Mouse (Mus musculus) ovary, adult 18-20 months (tissue): ENCODE measurements around the gene RPS10-NUDT3.

Experiments used
- DNase-seq: peaks from one replicate; pipeline ENCODE4 v3.0.0; 2022; ENCODE audit warnings: low spot score, mixed read lengths

RPS10-NUDT3 gene

DNA sequence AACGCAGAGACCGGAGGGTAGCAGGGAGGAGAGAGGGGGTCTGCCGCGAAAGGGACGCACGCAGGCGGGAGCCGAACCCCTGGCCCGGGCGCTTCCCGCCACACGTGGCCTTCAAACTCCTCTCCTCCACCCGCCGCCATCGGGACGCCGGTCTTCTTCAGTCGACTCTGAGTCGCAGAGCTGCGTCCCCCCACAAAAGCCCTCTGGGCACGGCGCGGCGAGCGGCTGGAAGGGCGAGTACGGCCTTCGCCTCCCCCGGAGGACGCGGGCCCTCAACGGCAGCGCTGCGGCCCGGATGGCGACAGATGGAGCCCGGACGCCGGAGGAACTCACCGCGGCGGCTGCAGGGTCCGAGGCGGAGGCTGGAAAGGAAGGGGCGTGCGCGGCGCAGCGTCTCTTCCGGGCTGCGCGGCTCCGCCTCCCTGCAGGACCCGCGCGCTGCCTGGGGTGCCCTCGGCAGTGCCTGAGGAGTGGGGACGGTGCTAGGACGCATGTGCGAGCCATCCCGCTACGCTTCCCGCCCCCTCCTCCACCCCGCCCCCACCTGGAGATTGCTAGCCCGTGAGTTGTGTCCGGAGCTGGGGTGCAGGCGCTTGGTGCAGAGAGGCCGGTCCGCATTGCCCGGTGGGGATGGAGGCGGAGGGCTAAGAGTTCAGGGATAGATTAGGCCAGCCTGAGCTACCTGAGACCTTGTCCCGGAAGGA lies at the start of gene RPS10-NUDT3:
TSS of gene RPS10-NUDT3 (minus strand) at position 352 of the 704 bp plus-strand sequence.
- peak; percentile 85 for DNase-seq

DNA sequence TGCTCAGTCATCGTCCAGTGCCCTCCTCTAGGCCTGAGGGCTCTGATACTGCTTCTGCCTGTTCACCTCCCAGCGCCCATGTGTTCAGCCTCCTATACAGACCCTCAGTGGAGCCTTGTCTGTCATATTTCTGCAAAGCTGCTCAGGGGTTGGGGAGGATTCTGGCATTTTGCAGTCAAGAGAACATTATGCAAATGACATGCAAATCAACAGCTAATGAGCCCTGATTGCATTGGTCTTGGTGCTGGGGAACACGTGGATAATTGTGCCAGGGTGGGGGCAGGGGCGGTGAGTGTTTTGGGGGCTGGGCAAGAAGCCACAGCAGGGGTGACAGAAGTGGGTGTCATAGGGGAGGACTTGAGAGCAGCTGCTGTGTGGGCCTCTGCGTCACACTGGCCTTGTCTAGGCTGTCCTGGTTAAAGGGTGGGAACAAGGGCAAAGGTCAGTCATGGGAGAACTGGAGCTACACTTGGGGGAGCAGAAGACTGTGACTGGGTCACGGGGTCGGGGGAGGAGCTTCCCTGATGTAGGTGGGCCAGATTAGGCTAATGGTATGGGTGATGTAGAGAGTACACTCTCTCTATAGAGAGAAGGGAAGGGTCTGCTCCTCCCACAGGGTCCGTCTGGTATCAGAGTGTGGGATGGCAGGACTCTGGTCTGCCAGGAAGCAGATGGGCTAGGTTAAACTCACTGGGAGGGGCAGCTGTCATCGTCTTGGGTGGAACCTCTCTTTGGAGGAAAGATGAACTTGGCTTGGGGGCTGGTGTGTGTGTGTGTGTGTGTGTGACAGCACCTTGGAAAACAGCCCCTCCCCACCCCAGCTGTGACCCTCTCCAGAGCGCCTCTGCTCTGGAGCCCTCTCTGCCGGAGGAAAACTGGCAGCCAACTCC lies 44.1 kb upstream of the RPS10-NUDT3 start:
- no peak for DNase-seq

DNA sequence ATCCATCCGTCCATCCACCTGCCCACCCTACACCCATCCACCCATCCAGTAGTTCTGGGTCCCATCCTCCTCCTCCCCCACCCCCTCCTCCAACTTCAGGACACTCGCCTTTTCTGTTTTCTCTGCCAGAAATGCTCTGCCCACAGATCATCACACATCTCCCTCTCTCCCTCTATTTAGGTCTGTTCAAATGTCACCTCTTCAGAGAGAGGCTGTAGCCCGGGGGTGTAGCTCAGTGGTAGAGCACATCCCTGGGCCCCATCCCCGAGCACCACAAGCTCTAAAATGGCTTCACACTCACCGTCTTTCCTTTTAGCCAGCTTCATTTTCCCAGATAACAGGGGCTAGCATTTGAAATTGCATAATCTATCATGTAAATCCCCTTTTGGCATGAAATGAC lies 42.7 kb upstream of the RPS10-NUDT3 start:
- DNase-seq: no peak

DNA sequence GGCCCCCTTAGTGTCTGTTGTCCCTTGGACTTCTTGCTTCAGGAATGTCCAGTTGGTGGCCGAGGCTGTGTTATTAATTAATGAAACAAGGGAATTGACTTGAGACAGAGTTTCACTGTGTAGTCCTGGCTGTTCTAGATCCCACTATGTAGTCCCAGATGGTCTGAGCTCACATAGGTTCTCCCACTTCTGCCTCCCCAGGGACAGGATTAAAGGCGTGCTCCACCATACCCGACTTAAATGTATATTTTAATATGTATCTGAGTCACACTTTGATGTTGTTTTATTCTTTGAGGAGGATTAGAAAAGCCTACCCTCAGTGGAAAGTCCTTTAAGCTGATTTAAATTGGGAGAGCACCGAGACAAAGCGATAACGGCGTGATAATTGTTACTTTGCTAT lies 41.2 kb upstream of the RPS10-NUDT3 start:
- DNase-seq: no peak

DNA sequence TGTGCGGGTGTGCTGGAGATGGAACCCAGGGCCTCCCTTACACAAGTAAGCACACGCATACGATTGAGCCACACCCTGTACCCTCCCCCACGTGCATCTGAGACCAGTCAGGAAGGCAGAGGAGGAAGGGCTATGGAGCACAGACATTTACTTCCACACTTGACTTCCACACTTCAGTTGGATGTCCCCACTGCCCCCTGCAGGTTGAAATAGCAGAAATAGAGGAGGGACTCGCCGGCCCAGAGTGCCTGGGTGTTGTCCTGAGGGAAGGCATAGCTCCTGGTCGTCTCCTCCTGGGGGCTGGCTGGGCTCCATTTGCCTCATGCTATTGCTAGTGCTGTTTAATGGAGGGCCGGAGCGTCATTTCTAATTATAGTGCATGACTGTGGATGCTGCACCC lies 40.4 kb upstream of the RPS10-NUDT3 start:
- no peak for DNase-seq

GRCm38 (mm10) chr17:27673945-27674344 lies 38.9 kb upstream of the RPS10-NUDT3 start:
- DNase-seq: no peak

- DNase-seq: no peak
Observed at GRCm38 (mm10) chr17:27671720-27672119, 36.7 kb upstream of the RPS10-NUDT3 start.

GRCm38 (mm10) chr17:27658767-27659166 lies 23.7 kb upstream of the RPS10-NUDT3 start:
- DNase-seq: no peak

GRCm38 (mm10) chr17:27657123-27657522 lies 22.1 kb upstream of the RPS10-NUDT3 start:
- DNase-seq: no peak

GRCm38 (mm10) chr17:27656414-27656813 lies 21.4 kb upstream of the RPS10-NUDT3 start:
- no peak for DNase-seq

DNA sequence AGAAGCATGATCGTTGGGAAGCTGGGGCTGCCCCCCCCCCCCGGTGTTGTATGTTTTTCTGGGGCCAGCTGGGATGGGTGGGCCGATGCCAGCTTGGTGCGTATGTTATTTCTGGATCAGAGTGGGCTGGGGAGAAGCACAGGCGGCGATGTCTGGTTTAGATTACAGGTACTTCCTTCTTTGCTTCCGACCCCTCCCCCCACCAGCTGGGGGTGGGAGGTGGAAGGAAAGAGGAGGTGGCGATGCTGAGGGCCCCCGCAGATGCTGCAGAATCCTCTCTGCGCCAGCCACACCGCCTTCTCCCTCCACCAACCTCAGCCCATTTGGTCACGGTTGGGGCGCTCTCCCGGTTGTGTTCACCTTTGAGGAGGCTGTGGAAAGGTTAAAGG lies 21.0 kb upstream of the RPS10-NUDT3 start:
- DNase-seq: no peak

GRCm38 (mm10) chr17:27655089-27656010 lies 20.3 kb upstream of the RPS10-NUDT3 start, which contains the start of gene Pacsin1:
Pacsin1 (plus strand) TSS chr17:27655509.
- DNase-seq: no peak

DNA sequence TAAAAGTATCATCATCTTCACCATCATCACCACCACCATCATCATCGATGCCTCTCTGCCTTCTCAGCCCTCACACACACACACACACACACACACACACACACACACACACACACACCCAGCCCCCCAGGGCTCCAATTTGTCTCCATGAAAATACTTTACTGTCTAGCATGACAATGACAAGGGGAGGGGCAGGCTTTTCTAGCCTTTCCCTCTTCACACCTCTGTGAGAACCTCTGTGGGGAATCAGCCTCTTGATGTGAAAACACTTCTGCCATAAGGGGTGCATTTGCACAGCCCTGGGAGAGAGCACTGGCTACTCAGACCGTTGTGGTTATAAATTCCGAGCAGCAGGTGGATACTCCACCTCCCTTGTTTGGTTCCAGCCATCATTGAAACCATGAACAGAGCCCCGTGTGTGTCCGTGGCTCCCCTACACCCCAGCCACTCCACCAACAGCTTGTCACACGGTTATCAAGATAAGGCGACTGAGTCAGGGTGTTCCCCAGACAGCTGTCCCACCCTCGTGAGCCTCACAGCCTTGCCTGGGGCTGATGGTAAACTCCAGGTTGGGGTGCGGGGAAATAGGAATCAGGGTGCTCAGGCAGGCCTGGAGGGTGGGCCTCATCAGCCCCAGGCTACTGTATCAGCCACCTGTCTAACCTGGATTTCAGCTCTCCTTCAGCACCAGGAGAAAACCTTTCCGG lies 18.4 kb upstream of the RPS10-NUDT3 start:
- no peak for DNase-seq

DNA sequence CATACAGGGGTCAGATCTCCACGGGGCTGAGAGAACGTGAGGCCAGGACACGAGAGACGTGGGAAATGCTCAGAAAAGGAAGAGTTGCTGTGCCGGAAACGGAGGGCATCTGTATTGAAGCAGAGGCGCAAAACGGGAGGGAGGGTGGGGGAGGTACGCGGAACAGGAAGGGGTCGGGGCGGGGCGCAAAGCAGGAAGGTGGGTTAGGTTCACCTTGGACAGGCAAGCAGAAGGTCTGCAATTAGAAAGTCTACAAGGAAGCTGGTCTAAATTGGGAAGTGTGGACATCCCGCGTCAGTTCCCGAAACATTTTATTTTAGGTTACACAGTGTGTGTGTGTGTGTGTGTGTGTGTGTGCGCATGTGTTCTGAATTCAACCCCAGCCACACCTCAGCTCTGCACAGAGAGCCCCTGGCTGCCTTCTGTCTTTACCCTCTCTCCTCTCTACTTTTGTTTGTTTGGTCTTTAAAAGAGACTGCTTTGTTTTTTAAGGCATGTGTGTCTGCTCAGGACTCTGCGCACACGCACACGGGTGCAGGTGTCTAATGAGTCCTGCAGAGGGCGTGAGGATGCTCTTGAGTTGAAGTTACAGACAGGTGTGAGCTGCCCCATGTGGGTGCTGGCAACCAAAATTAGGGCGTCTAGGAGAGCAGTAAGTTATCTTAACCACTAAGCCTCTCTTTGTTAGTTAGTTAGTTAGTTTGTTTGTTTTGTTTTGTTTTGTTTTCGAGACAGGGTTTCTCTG lies 17.2 kb upstream of the RPS10-NUDT3 start:
- no peak for DNase-seq

DNA sequence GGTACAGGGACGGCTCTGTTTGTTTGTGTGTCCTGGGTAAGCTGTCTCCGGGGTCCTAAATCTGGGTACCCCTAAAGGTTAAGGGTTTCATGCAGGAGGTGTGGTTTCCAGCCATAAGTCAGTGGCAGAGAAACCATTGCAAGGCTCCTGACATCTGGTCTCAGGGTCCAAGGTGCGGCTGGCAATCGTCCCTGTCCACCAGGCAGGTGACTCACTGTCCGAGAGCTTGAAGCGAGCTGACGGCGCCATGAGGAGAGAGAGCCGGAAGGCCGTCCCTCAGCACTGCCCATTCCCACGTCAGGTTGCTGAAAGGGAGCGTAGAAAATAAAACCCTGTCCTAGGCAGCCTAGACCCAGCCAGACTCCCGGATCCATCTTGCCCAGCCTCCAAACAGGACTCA lies 15.6 kb upstream of the RPS10-NUDT3 start:
- DNase-seq: no peak

DNA sequence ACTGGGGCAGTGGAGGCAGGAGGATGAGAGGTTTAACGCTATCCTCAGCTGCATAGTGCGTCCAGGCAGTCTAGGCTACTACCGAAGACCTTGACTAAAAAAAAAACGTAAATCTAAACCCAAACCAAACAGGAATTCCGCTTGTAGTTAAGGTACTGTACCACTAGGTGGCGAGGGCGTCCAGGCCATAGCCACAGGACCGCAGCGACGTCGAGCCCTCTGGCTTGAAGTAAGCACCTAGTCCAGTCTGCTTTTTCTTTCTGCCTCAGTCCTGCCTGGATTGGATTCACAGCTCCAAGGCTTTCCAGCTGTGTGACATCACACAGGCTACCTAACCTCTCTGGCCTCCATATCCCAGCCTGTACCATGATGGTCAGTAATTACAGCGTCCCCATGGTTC lies 15.1 kb upstream of the RPS10-NUDT3 start:
- DNase-seq: no peak

DNA sequence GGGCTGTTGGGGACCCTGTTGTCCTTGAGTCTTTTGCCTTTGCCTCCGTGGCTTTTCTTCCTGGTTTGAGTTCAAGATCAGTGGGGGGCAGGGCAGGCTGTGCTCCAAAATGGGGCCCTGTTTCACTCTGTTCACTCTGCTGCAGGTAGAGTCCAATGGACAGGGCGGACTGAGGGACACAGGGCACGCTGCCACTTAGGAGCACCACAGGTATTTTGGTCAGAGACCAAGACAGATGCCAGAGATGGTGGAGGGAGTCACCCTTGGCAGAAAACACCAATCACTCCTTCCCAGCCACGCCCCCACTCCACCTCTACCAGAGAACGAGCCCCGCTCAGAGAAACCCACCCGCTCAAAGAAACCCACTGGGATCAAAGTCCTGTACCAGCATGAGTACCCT lies 10.8 kb upstream of the RPS10-NUDT3 start:
- DNase-seq: no peak

GRCm38 (mm10) chr17:27644572-27644971 lies 9.6 kb upstream of the RPS10-NUDT3 start:
- DNase-seq: no peak

DNA sequence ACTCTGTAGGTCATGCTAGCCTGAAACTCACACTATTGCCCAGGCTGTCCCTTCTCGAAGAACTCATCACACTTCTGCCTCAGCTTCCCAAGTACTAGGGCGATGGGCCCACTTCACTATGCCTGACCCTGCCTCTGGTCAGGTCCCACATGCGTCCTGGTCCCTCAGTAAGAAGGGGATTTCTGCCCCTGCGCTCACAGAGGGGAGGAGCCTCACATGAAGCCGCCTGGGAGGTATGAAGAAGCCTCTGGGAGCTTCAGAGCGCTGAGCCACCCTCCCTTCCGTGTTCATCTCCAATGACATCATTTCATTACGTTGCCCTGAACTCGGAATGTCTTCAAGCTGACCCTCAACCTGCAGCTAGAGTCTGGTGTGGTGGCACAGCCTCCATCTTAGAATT lies 8.7 kb upstream of the RPS10-NUDT3 start:
- DNase-seq: no peak

DNA sequence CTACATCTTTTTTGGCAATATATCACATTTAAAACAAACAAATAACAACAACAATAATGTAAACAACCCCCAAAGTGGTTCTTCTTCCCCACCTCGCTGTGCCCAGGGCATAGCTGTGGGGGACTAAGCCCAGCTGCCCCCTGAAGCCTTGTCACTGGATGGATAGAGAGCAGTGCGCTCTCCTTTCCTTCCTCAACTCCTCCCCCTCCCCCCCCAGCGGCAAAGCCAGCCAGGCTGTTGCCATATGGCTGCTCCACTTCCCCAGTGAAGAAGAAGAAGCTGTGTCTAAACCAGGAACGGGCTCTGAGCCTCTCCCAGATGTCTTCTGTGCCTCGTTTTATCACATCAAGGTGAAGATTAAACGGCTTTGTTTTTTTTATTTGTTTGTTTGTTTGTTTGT lies 8.1 kb upstream of the RPS10-NUDT3 start:
- DNase-seq: no peak
